Mouse (Mus musculus): Measurements from ENCODE around the gene Nxn.

DNA sequence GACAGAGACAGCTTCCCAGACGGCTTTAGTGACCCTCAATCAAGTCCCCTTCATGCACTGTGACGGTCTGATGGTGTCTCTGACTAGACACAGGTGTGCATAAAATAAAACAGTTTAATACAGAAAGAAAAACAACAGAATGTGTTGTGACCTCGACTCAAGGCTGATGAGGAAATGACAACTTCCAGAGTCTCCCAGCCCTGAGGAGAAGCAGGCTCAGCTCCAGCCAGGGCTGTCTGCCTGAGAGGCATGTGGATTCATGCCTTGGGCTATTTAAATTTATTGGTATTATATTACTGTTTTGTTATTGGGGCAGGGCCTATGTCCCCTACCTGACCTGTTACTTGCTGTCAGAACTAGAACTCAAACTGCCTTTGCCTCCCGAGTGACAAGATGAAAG is 37.5 kb downstream of the Nxn start:
- no peak for TF ChIP-seq CTCF (IDR thresholded peaks at IDR 0.05; ENCODE audit: low read depth)
- TF ChIP-seq EP300 (IDR thresholded peaks at IDR 0.05; ENCODE audit: low read depth), result no peak

All from heart, postnatal 0 days (tissue).